Mouse (Mus musculus): Measurements from ENCODE around the gene Bcas3. TPM values are rescaled to one million over a fixed set of nuclear protein-coding genes. Genes with fewer than 3 reads are reported as not detected.

The Bcas3 gene
- polyA plus RNA-seq, 1 experiment from 2014 or later: 20.5 TPM

GRCm38 (mm10) chr11:85849037-85849436, 496.1 kb downstream of the Bcas3 start:
- H3K9me3 ChIP-seq (replicated peaks; ENCODE audit: control insufficient read depth, low read length): no peaks in the 10 kb centered on the region
- H3K27me3 ChIP-seq (ENCODE audit: control insufficient read depth, insufficient read depth, low read length): peaks cover 15% of the 10 kb centered on the region
- H3K9ac ChIP-seq (ENCODE audit: low read length): peak overlapping the region; percentile 62; the same call in 1 of the 2 replicates
- no peaks in the 10 kb centered on the region for H3K36me3 ChIP-seq (ENCODE audit: control insufficient read depth, insufficient read depth)
- WGBS: 2% methylated on average over 21 of the region's 21 CpGs
- H3K27ac ChIP-seq (ENCODE audit: low read length): no peak overlapping the region
- no peaks in the 10 kb centered on the region for H3K4me1 ChIP-seq (ENCODE audit: control insufficient read depth, insufficient read depth, low read length)
- ATAC-seq (replicated peaks; ENCODE audit: extremely low read depth, insufficient read depth, low FRiP score): peak; percentile 15; the same call in 1 of the 2 replicates
- H3K4me3 ChIP-seq (ENCODE audit: low read length): peak overlapping the region; percentile 41
- peak overlapping the region; percentile 72 for H3K4me2 ChIP-seq (ENCODE audit: low read depth, low read length)

GRCm38 (mm10) chr11:85850233-85850632, 497.3 kb downstream of the Bcas3 start, which contains the start of gene Gm11444:
Gene Gm11444 (minus strand): TSS chr11:85850333.
- WGBS: 86% methylated on average over 6 of the region's 6 CpGs
- no peak within 1 kb of the TSS for H3K27ac ChIP-seq (ENCODE audit: low read length)
- H3K9me3 ChIP-seq (replicated peaks; ENCODE audit: control insufficient read depth, low read length): no peaks in the 10 kb centered on the region
- no peak within 1 kb of the TSS; the same call in 1 of the 2 replicates for H3K4me2 ChIP-seq (ENCODE audit: low read depth, low read length)
- H3K4me3 ChIP-seq (ENCODE audit: low read length): no peak within 1 kb of the TSS
- peaks cover 10% of the 10 kb centered on the region for H3K27me3 ChIP-seq (ENCODE audit: control insufficient read depth, insufficient read depth, low read length)
- H3K36me3 ChIP-seq (ENCODE audit: control insufficient read depth, insufficient read depth): no peaks in the 10 kb centered on the region
- no peaks in the 10 kb centered on the region for H3K4me1 ChIP-seq (ENCODE audit: control insufficient read depth, insufficient read depth, low read length)
- no peak for ATAC-seq (replicated peaks; ENCODE audit: extremely low read depth, insufficient read depth, low FRiP score)
- no peak within 1 kb of the TSS for H3K9ac ChIP-seq (ENCODE audit: low read length)

GRCm38 (mm10) chr11:85850758-85851157, 497.8 kb downstream of the Bcas3 start:
- Histone ChIP-seq H3K9ac (ENCODE audit: low read length) (no peak overlapping the region), H3K4me2 (ENCODE audit: low read depth, low read length) (no peak overlapping the region), H3K4me1 (ENCODE audit: control insufficient read depth, insufficient read depth, low read length) (no peaks in the 10 kb centered on the region), H3K27ac (ENCODE audit: low read length) (no peak overlapping the region), H3K36me3 (ENCODE audit: control insufficient read depth, insufficient read depth) (no peaks in the 10 kb centered on the region), H3K9me3 (replicated peaks; ENCODE audit: control insufficient read depth, low read length) (no peaks in the 10 kb centered on the region), H3K27me3 (ENCODE audit: control insufficient read depth, insufficient read depth, low read length) (peaks cover 5% of the 10 kb centered on the region), H3K4me3 (ENCODE audit: low read length) (no peak overlapping the region)
- 38% methylated on average over 6 of the region's 6 CpGs for WGBS
- no peak for ATAC-seq (replicated peaks; ENCODE audit: extremely low read depth, insufficient read depth, low FRiP score)

GRCm38 (mm10) chr11:85857997-85858698, 505.2 kb downstream of the Bcas3 start:
- Histone ChIP-seq H3K9ac (ENCODE audit: low read length) (no peak overlapping the region), H3K36me3 (ENCODE audit: control insufficient read depth, insufficient read depth) (no peaks in the 10 kb centered on the region), H3K4me2 (ENCODE audit: low read depth, low read length) (no peak overlapping the region), H3K9me3 (replicated peaks; ENCODE audit: control insufficient read depth, low read length) (peaks cover 3% of the 10 kb centered on the region; the same call in 1 of the 2 replicates), H3K4me3 (ENCODE audit: low read length) (no peak overlapping the region), H3K27me3 (ENCODE audit: control insufficient read depth, insufficient read depth, low read length) (no peaks in the 10 kb centered on the region), H3K4me1 (ENCODE audit: control insufficient read depth, insufficient read depth, low read length) (no peaks in the 10 kb centered on the region), H3K27ac (ENCODE audit: low read length) (no peak overlapping the region)
- ATAC-seq (replicated peaks; ENCODE audit: extremely low read depth, insufficient read depth, low FRiP score): no peak
- WGBS: 41% methylated on average over 6 of the region's 6 CpGs

- Histone ChIP-seq H3K9me3 (replicated peaks; ENCODE audit: control insufficient read depth, low read length) (peaks cover 3% of the 10 kb centered on the region; the same call in 1 of the 2 replicates), H3K4me1 (ENCODE audit: control insufficient read depth, insufficient read depth, low read length) (no peaks in the 10 kb centered on the region), H3K4me3 (ENCODE audit: low read length) (no peak overlapping the region), H3K9ac (ENCODE audit: low read length) (no peak overlapping the region), H3K4me2 (ENCODE audit: low read depth, low read length) (no peak overlapping the region), H3K27ac (ENCODE audit: low read length) (no peak overlapping the region), H3K36me3 (ENCODE audit: control insufficient read depth, insufficient read depth) (no peaks in the 10 kb centered on the region), H3K27me3 (ENCODE audit: control insufficient read depth, insufficient read depth, low read length) (no peaks in the 10 kb centered on the region)
- 34% methylated on average over 7 of the region's 7 CpGs for WGBS
- no peak for ATAC-seq (replicated peaks; ENCODE audit: extremely low read depth, insufficient read depth, low FRiP score)
Observed at GRCm38 (mm10) chr11:85864363-85864762, 511.4 kb downstream of the Bcas3 start.

Small RNA genes lying within 50 kb of the gene (microRNA-seq; reads per million reads assigned to microRNA genes)
- gene Mir5110: not detected

Other genes with a start within 250 kb of the Bcas3 start
- 3.4 and 4.6 TPM in 2 replicates for gene Usp32, start 213.0 kb upstream of the Bcas3 start, polyA plus RNA-seq (2015; fragmentation: Nextera tagmentation; extraction: Ambion mirVana)
- not detected in 2 replicates for gene 1700125H20Rik, start 182.8 kb upstream of the Bcas3 start, polyA plus RNA-seq (2015; fragmentation: Nextera tagmentation; extraction: Ambion mirVana)
- 31.8 and 32.4 TPM in 2 replicates for gene Appbp2, start 118.0 kb upstream of the Bcas3 start, polyA plus RNA-seq (2015; fragmentation: Nextera tagmentation; extraction: Ambion mirVana)
- gene Ppm1d, start 41.9 kb upstream of the Bcas3 start, polyA plus RNA-seq (2015; fragmentation: Nextera tagmentation; extraction: Ambion mirVana): 12.3 and 13.7 TPM in 2 replicates

Measured in heart, embryonic 16.5 days (tissue).